Mouse (Mus musculus) C2C12 (cell line): ENCODE results near the gene Tex46.

Experiments
- CEBPB ChIP-seq: IDR thresholded peaks from one replicate; pipeline ENCODE4 v1.6.1; 2011; ENCODE audit warnings: low read depth, mild to moderate bottlenecking, control low read depth, moderate library complexity
- CTCF ChIP-seq: IDR thresholded peaks from one replicate; pipeline ENCODE4 v1.5.1; 2011; ENCODE audit not compliant: control insufficient read depth, insufficient read depth, insufficient read length
- FOSL1 ChIP-seq: IDR thresholded peaks from one replicate; pipeline ENCODE4 v1.8.0; 2011; ENCODE audit warnings: mild to moderate bottlenecking, low read length; ENCODE audit not compliant: poor library complexity, insufficient read depth, severe bottlenecking
- MYOD1 ChIP-seq: IDR thresholded peaks from one replicate; pipeline ENCODE4 v1.6.1; 2011; ENCODE audit warnings: low read depth; ENCODE audit not compliant: control insufficient read depth, insufficient read length
- USF1 ChIP-seq: IDR thresholded peaks from one replicate; pipeline ENCODE4 v1.6.1; 2011; ENCODE audit warnings: low read depth, mild to moderate bottlenecking, control low read depth, moderate library complexity

- no peak for TF ChIP-seq CEBPB
- no peak for TF ChIP-seq CTCF
- no peak for TF ChIP-seq USF1
- TF ChIP-seq MYOD1, result no peak
- TF ChIP-seq FOSL1, result no peak
Measured at GRCm38 (mm10) chr4:136653019-136653418, 42.8 kb downstream of the Tex46 start.
